Mouse (Mus musculus): ENCODE measurements at regions not wholly inside any gene's neighbourhood (a gene's known extent, or its start where the extent isn't known, plus 50 kb on each side); places are given as distances from the start of the nearest gene placed in this dataset.

DNA sequence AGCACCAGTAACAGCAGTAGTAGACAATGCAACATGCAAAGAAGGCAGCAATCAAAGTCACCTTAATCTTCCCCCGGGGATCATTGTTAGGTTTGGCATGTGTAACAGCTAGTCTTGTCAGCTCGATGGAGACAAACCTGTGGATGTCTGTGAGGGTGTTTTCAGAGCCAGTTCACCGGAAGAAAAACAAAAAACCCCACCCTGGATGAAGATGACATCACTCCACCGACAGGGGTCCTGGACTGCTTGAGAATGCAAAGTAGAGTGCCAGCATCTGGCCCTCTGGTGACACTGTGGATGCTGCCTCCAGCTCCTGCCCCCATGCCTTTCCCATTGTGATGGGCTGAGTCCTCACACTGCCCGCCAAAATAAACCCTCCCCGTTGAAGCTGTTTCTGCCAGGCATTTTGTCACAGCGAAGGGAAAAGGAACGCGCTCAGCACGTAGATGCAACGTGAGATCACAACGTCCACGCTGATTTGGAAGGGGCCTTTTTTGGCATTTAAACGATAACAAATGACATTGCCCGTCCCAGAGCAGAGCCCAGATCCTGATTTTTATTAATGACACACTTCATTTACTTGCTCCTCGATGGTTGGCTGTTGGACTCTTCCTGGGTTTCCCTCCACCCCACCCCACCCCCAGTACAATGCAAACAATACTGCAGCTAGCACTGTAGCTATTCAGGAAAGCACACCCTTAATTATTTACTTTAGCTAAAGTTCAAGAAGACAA lies 101.7 kb downstream of the Mis18a start:
- peaks cover 14% of the 10 kb centered on the region for H3K4me1 ChIP-seq (ENCODE audit: control insufficient read depth, insufficient read depth, low read length)
- no peak overlapping the region for H3K27ac ChIP-seq (ENCODE audit: control insufficient read depth, insufficient read depth, low read depth, low read length)
- TF ChIP-seq CTCF (IDR thresholded peaks at IDR 0.05; ENCODE audit: control insufficient read depth, insufficient read depth, insufficient replicate concordance, low read depth, low read length) (no peak), POLR2A (IDR thresholded peaks at IDR 0.05; ENCODE audit: control insufficient read depth, low read depth, low read length) (no peak)
- no peak overlapping the region for H3K4me3 ChIP-seq (ENCODE audit: control insufficient read depth, low read depth, low read length)
- H3K36me3 ChIP-seq (ENCODE audit: control insufficient read depth, insufficient read depth, low read length) = no peaks in the 10 kb centered on the region
- H3K27me3 ChIP-seq (ENCODE audit: control insufficient read depth, insufficient read depth, low read length) = no peaks in the 10 kb centered on the region

DNA sequence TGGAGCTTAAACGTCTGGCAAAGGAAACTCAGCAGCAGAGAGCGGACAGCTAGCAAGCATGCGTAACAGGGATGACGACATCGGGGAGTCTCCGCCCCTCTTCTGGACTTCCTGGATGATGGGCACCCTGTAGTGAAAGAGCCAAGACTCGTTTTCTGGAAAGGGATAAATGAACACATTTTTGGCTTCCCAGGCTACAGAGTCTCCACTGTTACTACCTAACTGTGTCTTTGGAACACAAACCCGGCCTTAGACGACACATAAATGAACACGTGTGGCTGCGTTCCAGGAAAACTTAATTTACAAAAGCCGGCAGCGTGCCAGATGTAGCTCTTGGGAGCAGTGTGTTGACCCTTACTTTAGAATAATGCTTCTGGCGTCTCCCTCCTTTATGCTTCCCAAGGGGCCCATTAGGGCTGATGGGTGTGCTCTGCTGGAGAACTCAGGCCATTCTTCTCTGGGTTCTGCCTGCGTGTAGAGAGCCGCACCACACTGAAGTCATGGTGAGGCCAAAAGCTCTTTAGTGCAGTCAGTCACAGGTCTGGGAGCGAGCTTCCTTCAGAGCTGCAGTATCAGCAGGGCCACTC lies 103.1 kb downstream of the Mis18a start:
- peaks cover 12% of the 10 kb centered on the region for H3K4me1 ChIP-seq (ENCODE audit: control insufficient read depth, insufficient read depth, low read length)

DNA sequence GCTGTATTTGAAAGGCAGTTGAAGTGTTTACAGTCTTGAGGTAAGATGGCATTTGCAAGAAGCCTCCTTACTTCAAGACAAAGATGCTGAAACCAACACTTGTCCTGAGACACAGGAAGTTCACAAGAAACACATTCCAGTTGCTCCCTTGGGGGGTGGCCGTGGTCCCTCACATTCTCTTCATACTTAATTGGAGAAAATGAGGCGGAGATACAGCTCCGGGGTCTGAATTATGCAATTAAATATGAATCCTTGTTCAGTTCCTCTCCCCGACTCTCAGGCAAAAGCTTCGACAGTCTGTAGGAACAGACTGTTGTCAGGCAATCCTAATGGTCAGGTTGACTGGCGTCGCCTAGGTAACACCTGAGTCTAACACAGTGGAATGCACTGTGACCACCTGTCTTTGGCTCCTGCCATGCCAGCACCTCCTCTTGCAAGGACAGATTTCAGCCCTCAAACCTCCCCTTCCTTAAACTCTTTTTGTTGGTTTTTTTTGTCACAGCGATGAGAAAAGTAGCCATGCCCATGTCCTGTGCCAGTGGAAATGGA lies 104.5 kb downstream of the Mis18a start:
- H3K4me3 ChIP-seq (ENCODE audit: control insufficient read depth, low read depth, low read length) = no peak overlapping the region
- no peaks in the 10 kb centered on the region for H3K27me3 ChIP-seq (ENCODE audit: control insufficient read depth, insufficient read depth, low read length)
- H3K4me1 ChIP-seq (ENCODE audit: control insufficient read depth, insufficient read depth, low read length) = peaks cover 5% of the 10 kb centered on the region
- TF ChIP-seq CTCF (IDR thresholded peaks at IDR 0.05; ENCODE audit: control insufficient read depth, insufficient read depth, insufficient replicate concordance, low read depth, low read length) (no peak), POLR2A (IDR thresholded peaks at IDR 0.05; ENCODE audit: control insufficient read depth, low read depth, low read length) (no peak)
- H3K36me3 ChIP-seq (ENCODE audit: control insufficient read depth, insufficient read depth, low read length) = no peaks in the 10 kb centered on the region
- H3K27ac ChIP-seq (ENCODE audit: control insufficient read depth, insufficient read depth, low read depth, low read length) = no peak overlapping the region

More for the DNA sequence above, 103.1 kb downstream of the Mis18a start:
- no peaks in the 10 kb centered on the region for H3K27me3 ChIP-seq (ENCODE audit: control insufficient read depth, insufficient read depth, low read length)
- TF ChIP-seq CTCF (IDR thresholded peaks at IDR 0.05; ENCODE audit: control insufficient read depth, insufficient read depth, insufficient replicate concordance, low read depth, low read length) = no peak
- no peak for TF ChIP-seq POLR2A (IDR thresholded peaks at IDR 0.05; ENCODE audit: control insufficient read depth, low read depth, low read length)
- no peaks in the 10 kb centered on the region for H3K36me3 ChIP-seq (ENCODE audit: control insufficient read depth, insufficient read depth, low read length)
- H3K4me3 ChIP-seq (ENCODE audit: control insufficient read depth, low read depth, low read length) = no peak overlapping the region; the same call in 1 of the 2 replicates
- H3K27ac ChIP-seq (ENCODE audit: control insufficient read depth, insufficient read depth, low read depth, low read length) = no peak overlapping the region

DNA sequence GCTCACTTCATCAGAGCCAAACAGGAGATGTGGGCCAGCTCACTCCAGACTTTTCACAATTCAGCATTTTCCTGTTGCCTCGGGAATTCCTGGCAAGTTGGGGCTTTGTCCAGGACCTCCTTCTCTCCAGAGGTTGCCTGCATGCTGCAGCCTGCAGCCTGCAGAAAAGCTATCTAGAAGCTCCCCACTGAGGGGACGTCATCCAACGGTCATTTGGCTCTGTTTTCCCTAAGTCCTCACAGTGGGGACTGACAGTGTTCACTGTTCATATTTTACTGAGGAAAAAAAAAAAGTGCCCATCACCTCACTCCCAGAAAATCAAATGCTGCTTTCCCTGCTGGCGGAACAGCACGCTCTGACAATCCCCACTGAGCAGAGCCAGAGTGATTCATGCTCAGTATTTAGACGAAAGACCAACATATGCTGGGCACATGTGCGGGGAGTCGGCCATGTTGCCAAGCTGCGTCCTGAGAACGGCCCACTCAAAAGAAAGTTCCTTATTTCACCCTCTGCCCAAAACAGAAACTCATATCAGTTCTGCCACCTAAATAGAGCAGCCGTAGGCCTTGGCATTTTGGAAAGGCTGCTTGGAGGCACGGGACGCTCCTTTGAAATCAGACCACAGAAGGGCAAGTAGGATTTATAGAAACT lies 105.3 kb downstream of the Mis18a start:
- no peak overlapping the region for H3K27ac ChIP-seq (ENCODE audit: control insufficient read depth, insufficient read depth, low read depth, low read length)
- H3K27me3 ChIP-seq (ENCODE audit: control insufficient read depth, insufficient read depth, low read length) = no peaks in the 10 kb centered on the region
- H3K4me3 ChIP-seq (ENCODE audit: control insufficient read depth, low read depth, low read length) = no peak overlapping the region
- H3K36me3 ChIP-seq (ENCODE audit: control insufficient read depth, insufficient read depth, low read length) = no peaks in the 10 kb centered on the region
- peaks cover 5% of the 10 kb centered on the region for H3K4me1 ChIP-seq (ENCODE audit: control insufficient read depth, insufficient read depth, low read length)
- TF ChIP-seq CTCF (IDR thresholded peaks at IDR 0.05; ENCODE audit: control insufficient read depth, insufficient read depth, insufficient replicate concordance, low read depth, low read length) = no peak

DNA sequence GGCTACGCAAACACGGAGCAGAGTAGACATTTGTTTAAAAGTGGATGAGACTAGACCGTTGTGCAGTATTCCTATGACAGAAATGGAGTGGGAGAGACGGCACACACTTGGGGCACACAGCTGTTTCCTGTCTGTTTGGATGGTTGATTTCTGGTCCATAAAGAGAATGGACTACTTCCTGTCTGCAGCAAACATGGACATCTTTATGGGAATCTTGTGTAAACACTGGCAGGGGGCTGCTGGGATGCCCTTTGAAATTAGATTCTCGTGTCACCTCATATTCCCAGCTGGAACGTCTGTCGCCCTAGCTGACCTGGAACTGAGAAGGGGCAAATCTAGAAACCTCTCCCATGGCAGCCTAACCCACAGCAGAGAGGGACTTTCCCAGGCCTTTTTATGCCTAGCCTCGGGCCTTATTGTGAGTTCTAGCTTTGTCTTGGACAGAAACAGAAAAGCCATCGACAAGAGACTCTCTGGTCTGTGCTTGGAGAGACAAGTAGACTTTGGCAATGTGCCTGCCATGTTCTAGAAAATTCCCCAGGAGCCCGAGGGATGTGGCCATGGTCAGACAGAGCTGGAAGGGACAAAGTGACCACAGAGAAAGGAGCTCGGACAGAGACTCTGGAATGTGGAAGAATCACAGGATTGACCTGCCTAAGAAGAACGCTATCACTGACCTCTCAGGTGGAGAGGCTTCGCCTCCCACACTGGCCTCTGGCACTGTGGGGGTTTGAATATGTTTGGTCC lies 107.5 kb downstream of the Mis18a start:
- no peak overlapping the region for H3K4me3 ChIP-seq (ENCODE audit: control insufficient read depth, low read depth, low read length)
- H3K27ac ChIP-seq (ENCODE audit: control insufficient read depth, insufficient read depth, low read depth, low read length) = no peak overlapping the region
- no peaks in the 10 kb centered on the region for H3K36me3 ChIP-seq (ENCODE audit: control insufficient read depth, insufficient read depth, low read length)
- TF ChIP-seq CTCF (IDR thresholded peaks at IDR 0.05; ENCODE audit: control insufficient read depth, insufficient read depth, insufficient replicate concordance, low read depth, low read length) = no peak
- TF ChIP-seq POLR2A (IDR thresholded peaks at IDR 0.05; ENCODE audit: control insufficient read depth, low read depth, low read length) = no peak
- H3K4me1 ChIP-seq (ENCODE audit: control insufficient read depth, insufficient read depth, low read length) = peaks cover 4% of the 10 kb centered on the region
- no peaks in the 10 kb centered on the region for H3K27me3 ChIP-seq (ENCODE audit: control insufficient read depth, insufficient read depth, low read length)

DNA sequence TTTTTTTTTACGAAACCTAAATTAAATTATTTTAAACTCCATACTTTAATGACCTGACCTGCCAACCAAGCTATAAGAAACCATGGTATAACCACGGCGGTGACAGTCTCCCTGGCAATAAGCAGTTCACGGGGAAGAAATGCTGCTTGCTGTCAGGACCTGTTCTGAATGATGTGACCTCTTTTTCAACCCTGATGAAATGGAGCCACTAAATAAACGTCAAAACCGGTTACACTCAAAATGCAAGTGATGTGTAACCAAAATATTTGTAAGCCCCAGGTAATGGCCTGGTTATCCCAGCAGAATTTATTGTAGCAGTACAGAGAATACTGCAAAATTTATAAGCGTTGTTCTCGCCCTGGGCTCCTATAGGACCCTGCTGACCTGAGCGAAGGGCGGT lies 111.4 kb downstream of the Mis18a start:
- no peaks in the 10 kb centered on the region; the same call in 1 of the 2 replicates for H3K4me1 ChIP-seq (ENCODE audit: control insufficient read depth, insufficient read depth, low read length)
- TF ChIP-seq POLR2A (IDR thresholded peaks at IDR 0.05; ENCODE audit: control insufficient read depth, low read depth, low read length) (no peak), CTCF (IDR thresholded peaks at IDR 0.05; ENCODE audit: control insufficient read depth, insufficient read depth, insufficient replicate concordance, low read depth, low read length) (no peak)
- H3K27me3 ChIP-seq (ENCODE audit: control insufficient read depth, insufficient read depth, low read length) = no peaks in the 10 kb centered on the region
- H3K36me3 ChIP-seq (ENCODE audit: control insufficient read depth, insufficient read depth, low read length) = no peaks in the 10 kb centered on the region
- H3K4me3 ChIP-seq (ENCODE audit: control insufficient read depth, low read depth, low read length) = no peak overlapping the region
- H3K27ac ChIP-seq (ENCODE audit: control insufficient read depth, insufficient read depth, low read depth, low read length) = no peak overlapping the region

DNA sequence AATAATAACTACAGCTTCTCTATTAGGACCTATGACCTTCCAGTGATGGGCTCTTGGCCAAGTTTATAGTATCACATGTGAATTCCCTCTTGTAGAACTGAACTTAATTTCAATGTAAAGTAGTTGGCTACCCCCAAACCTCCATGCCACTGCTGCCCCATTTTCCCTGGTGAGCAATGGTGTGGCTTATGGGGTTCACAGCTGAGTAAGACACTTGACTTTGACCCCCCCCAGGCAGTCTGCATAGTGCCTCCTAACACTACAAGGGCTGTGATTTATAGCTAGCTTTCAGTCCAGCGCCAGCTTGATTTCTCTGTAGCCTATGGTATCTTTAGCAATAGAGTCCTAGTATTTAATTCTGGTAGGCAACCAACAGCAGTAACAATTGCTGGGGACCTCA lies 113.1 kb downstream of the Mis18a start:
- Histone ChIP-seq H3K4me1 (ENCODE audit: control insufficient read depth, insufficient read depth, low read length) (peaks cover 8% of the 10 kb centered on the region), H3K36me3 (ENCODE audit: control insufficient read depth, insufficient read depth, low read length) (no peaks in the 10 kb centered on the region), H3K27me3 (ENCODE audit: control insufficient read depth, insufficient read depth, low read length) (no peaks in the 10 kb centered on the region), H3K4me3 (ENCODE audit: control insufficient read depth, low read depth, low read length) (no peak overlapping the region), H3K27ac (ENCODE audit: control insufficient read depth, insufficient read depth, low read depth, low read length) (no peak overlapping the region)
- TF ChIP-seq CTCF (IDR thresholded peaks at IDR 0.05; ENCODE audit: control insufficient read depth, insufficient read depth, insufficient replicate concordance, low read depth, low read length) (no peak), POLR2A (IDR thresholded peaks at IDR 0.05; ENCODE audit: control insufficient read depth, low read depth, low read length) (no peak)
